Mouse (Mus musculus): ENCODE results near the gene Carm1. TPM values are rescaled to one million over a fixed set of nuclear protein-coding genes. Genes with fewer than 3 reads are reported as not detected.

The Carm1 gene
- total and polyA plus RNA-seq, 3 experiments, result 21.5 to 111 (median 42.2) TPM

GRCm38 (mm10) chr9:21545916-21546788 is 542 bp upstream of the Carm1 start:
- Histone ChIP-seq H3K27me3 (replicated peaks) (no peaks in the 10 kb centered on the region), H3K4me1 (ENCODE audit: control insufficient read depth in 1 of 2, insufficient read depth in 2 of 2) (peaks cover 5 to 29% of the 10 kb centered on the region in 2 experiments; a peak in 3 of 4 replicates), H3K36me3 (replicated peaks in 1 of 2; ENCODE audit: control insufficient read depth in 1 of 2, insufficient read depth in 1 of 2, low read length in 1 of 2) (peaks cover 4 to 24% of the 10 kb centered on the region in 2 experiments), H3K79me2 (replicated peaks; ENCODE audit: control insufficient read depth, extremely low read depth, insufficient read depth, poor library complexity, severe bottlenecking) (peaks cover 25% of the 10 kb centered on the region), H3K27ac (ENCODE audit: insufficient read depth, low read depth) (peak overlapping the region; percentile 67), H3K4me2 (ENCODE audit: insufficient read depth, low read depth, poor library complexity, severe bottlenecking) (peak overlapping the region; percentile 69), H3K4me3 (replicated peaks in 1 of 3; ENCODE audit: low read depth in 2 of 3, low read length in 2 of 3, poor library complexity in 1 of 3) (peak overlapping the region; percentile 61 to 82 (median 74)), H3K9me3 (replicated peaks; ENCODE audit: low read length) (no peaks in the 10 kb centered on the region), H3K9ac (ENCODE audit: insufficient read depth, low read depth) (peak overlapping the region; percentile 45; the same call in 1 of the 2 replicates)
- DNase-seq (ENCODE audit: extremely low read depth), result peak; percentile 97
- dilution Hi-C loops (cut with MboI; ENCODE audit: extremely low pct_ligation_motif_present, extremely low pct_unique_long_range_greater_than_20kb, low sequenced_read_pairs), result no loop called here
- in situ Hi-C loops (cut with MboI; ENCODE audit: low pct_ligation_motif_present, low pct_unique_long_range_greater_than_20kb, low sequenced_read_pairs), result loop anchor here (5.0 kb wide), 1 partner anchor 46 kb away; the partner anchor contains the start of genes Timm29 and Yipf2
- TF ChIP-seq BHLHE40 (IDR thresholded peaks at IDR 0.05; ENCODE audit: low read depth, low read length) (no peak), MXI1 (IDR thresholded peaks at IDR 0.05; ENCODE audit: low read depth, low read length) (peak; percentile 63), HCFC1 (IDR thresholded peaks at IDR 0.05; ENCODE audit: low read depth, low read length) (peak; percentile 55), MEF2A (IDR thresholded peaks at IDR 0.05; ENCODE audit: borderline replicate concordance, low read depth, low read length) (peak; percentile 32; the same call in 1 of the 2 replicates), TCF12 (IDR thresholded peaks at IDR 0.05; ENCODE audit: low read depth, low read length) (peak; percentile 41; the same call in 1 of the 2 replicates), RAD21 (IDR thresholded peaks at IDR 0.05; ENCODE audit: low read depth, low read length) (no peak; the same call in 1 of the 2 replicates), SIN3A (IDR thresholded peaks at IDR 0.05; ENCODE audit: low read length) (peak; percentile 67), MAZ (IDR thresholded peaks at IDR 0.05; ENCODE audit: low read depth, low read length) (peak; percentile 82; the same call in 1 of the 2 replicates), SMC3 (IDR thresholded peaks at IDR 0.05; ENCODE audit: low read depth, low read length) (no peak), NELFE (IDR thresholded peaks at IDR 0.05; ENCODE audit: low read depth, low read length) (0 out of 2 replicates have a peak, but pooled peaks have one; percentile 16), CHD2 (IDR thresholded peaks at IDR 0.05; ENCODE audit: low read length) (0 out of 2 replicates have a peak, but pooled peaks have one; percentile 37), TBP (conservative IDR thresholded peaks at IDR 0.05; ENCODE audit: low read depth, low read length) (peak; percentile 84), NRF1 (IDR thresholded peaks at IDR 0.05; ENCODE audit: low read depth, low read length) (peak; percentile 84), POLR2AphosphoS2 (IDR thresholded peaks at IDR 0.05; ENCODE audit: low read depth, low read length) (no peak), UBTF (IDR thresholded peaks at IDR 0.05; ENCODE audit: low read depth, low read length) (peak; percentile 53; the same call in 1 of the 2 replicates), ZNF384 (IDR thresholded peaks at IDR 0.05; ENCODE audit: low read depth, low read length) (no peak), ETS1 (conservative IDR thresholded peaks at IDR 0.05; ENCODE audit: low read depth, low read length) (no peak), POLR2A (IDR thresholded peaks at IDR 0.05; ENCODE audit: low read depth, low read length) (peak; percentile 51; the same call in 1 of the 2 replicates), CTCF (conservative IDR thresholded peaks at IDR 0.05 in 1 of 2, IDR thresholded peaks at IDR 0.05 in 1 of 2; ENCODE audit: low read depth in 2 of 2, low read length in 2 of 2) (peak in 1 of 2 experiments; percentile 36; a peak in 2 of 4 replicates)
